Mouse (Mus musculus) forebrain, postnatal 0 days (tissue): ENCODE measurements around the gene Nfic. TPM values are rescaled to one million over a fixed set of nuclear protein-coding genes. Genes with fewer than 3 reads are reported as not detected.

Source experiments
- ATAC-seq: fragments of 200-750 bp; cut with Nextera tagmentation; 2 replicates; pipeline ENCODE4 v1.8.0; 2017; ENCODE audit warnings: mild to moderate bottlenecking, moderate library complexity
- DNase-seq: peaks from one replicate; pipeline ENCODE4 v3.0.0-alpha.2; 2015
- H3K27ac ChIP-seq: fragments of 300-500 bp; sonication (generic); 2 replicates; pipeline ENCODE4 v1.5.1; 2014; ENCODE audit warnings: low read depth, mild to moderate bottlenecking, antibody characterized with exemption, low read length, moderate library complexity, mixed read lengths
- H3K27me3 ChIP-seq: fragments of 300-500 bp; sonication (generic); 2 replicates; pipeline ENCODE4 v1.6.1; 2014; ENCODE audit warnings: mild to moderate bottlenecking, low read length, mixed read lengths; ENCODE audit not compliant: insufficient read depth
- H3K36me3 ChIP-seq: fragments of 300-500 bp; sonication (generic); 2 replicates; pipeline ENCODE4 v1.6.1; 2014; ENCODE audit warnings: mild to moderate bottlenecking, moderate library complexity; ENCODE audit not compliant: insufficient read depth
- H3K4me1 ChIP-seq: fragments of 300-500 bp; sonication (generic); 2 replicates; pipeline ENCODE4 v1.6.1; 2014; ENCODE audit warnings: antibody characterized with exemption; ENCODE audit not compliant: insufficient read depth
- H3K4me2 ChIP-seq: fragments of 300-500 bp; sonication (generic); 2 replicates; pipeline ENCODE4 v1.6.1; 2014; ENCODE audit warnings: low read depth, mild to moderate bottlenecking, moderate library complexity
- H3K4me3 ChIP-seq: fragments of 300-500 bp; sonication (generic); 2 replicates; pipeline ENCODE4 v1.5.1; 2014; ENCODE audit warnings: low read depth, low read length, mixed read lengths
- H3K9ac ChIP-seq: fragments of 300-500 bp; sonication (generic); 2 replicates; pipeline ENCODE4 v1.6.1; 2014; ENCODE audit warnings: mild to moderate bottlenecking
- H3K9me3 ChIP-seq: fragments of 300-500 bp; sonication (generic); 2 replicates; pipeline ENCODE4 v1.6.1; 2016; ENCODE audit warnings: low read length
- CTCF ChIP-seq: sonication (generic); IDR thresholded peaks from 2 replicates; pipeline ENCODE4 v1.5.1; 2016; ENCODE audit warnings: antibody characterized with exemption, control low read depth, low read depth
- WGBS: fragments of 180-500 bp; shearing (Covaris S2); extraction: QIAGEN DNeasy Blood & Tissue Kit; methylation state at CpG from one replicate; pipeline ENCODE4 v1.1.7; 2014; 5-methylcytosine and 5-hydroxymethylcytosine counted together
- polyA plus RNA-seq: library from polyadenylated mRNA; unstranded; fragments of >200 nt; fragmentation: Nextera tagmentation; extraction: Ambion mirVana; gene quantifications from 2 replicates; pipeline ENCODE4 v1.2.1, GENCODE M21; 2015
- total RNA-seq: library from RNA; depleted of rRNA; stranded (reverse); fragments of >200 nt; gene quantifications from 2 replicates; pipeline ENCODE4 v1.2.3, GENCODE M21; 2014

Nfic gene
- total and polyA plus RNA-seq, 2 experiments from 2014 or later: 14.5 to 23.1 TPM

DNA sequence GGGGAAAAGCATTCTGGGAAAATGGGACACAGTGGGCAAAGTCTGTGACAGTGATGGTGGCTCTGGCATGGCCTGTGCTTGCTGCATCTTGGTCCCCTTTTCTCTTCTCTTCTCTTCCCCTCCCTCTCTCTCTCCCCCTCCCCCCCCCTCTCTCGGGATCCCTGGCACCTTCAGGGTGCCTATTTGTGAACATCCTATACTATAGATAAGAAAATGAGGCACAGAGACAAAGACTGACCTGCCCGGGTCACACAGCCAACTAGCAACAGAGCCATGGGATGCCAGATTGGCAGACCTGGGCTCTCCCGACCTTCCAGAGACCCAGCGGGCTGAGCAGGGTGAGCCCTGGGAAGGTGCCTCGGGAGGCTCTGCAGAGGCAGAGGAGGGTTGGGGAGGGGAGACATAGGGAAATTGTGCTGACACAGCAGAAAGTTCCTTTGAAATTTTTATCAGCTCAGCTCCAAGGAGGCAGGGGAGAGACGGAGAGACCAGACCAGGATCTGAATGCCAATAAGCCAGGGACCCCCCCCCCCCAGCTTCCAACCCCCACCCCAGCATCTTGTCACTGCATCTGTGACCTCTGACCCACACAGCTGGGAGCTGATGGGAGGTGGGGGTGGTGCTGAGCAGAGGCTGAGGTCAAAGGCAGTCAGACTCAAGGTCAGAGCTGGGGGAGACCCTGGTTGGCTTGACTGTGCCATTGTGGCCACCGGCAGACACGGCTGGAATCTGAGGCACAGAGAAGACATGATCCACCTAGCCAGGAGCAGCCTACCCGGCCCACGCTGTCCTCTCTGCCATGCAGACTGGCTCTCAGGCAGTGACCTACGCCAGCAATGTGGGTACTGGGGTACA lies 37.0 kb downstream of the Nfic start:
- no peak for DNase-seq
- WGBS: 48% methylated on average over 11 of the region's 11 CpGs

DNA sequence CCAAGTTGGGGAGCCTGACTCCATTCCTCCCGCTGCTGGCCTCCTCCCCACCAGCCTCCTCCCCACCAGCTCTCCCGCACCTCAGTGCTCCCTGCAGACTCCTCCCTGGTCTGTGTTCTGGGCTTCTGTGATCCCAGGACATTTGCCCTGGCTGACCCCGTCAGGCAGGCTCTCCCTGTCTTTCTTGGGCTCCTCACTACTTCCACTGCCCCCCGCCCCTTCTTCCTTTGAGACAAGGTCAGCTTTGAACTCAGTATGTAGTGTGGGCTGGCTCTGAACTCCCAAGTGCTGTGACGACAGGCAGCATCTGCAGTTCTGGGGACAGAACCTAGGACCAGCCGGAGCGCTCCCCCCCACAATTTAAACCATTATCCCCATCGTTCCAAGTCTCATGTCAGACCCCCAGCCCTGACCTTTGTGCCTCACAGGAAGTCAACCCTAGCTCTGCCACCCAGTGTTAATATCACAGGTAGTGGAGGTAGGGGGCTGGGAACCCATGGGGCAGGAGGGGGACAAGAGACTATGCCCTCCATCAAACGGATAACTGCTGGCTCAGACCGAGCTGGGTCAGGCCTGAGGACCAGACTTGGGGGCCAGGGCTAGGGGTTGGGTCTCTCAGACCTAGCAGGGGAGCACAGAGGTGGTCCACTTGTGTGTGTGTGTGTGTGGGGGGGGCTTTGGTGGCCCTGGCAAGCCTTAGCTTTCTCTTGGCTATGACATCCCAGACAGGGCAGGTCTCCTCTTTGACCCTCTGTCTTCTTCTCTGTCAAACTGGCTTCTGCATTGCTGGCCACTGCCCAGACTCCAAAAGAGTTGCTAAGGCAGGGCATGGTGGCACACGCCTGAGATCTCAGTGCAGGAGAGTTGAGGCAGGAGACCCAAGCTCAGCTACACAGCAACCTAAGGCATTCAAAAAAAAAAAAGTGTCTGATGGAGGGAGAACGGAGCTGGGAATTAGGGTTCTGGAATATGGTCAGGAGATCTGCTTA lies 37.9 kb downstream of the Nfic start:
- no peaks in the 10 kb centered on the region for H3K9me3 ChIP-seq
- no peak for TF ChIP-seq CTCF
- no peaks in the 10 kb centered on the region for H3K27me3 ChIP-seq
- ATAC-seq: no peak
- H3K36me3 ChIP-seq: peaks cover 8% of the 10 kb centered on the region
- H3K27ac ChIP-seq: peak overlapping the region; percentile 75
- H3K4me3 ChIP-seq: peak overlapping the region; percentile 29
- peak overlapping the region; percentile 37 for H3K9ac ChIP-seq
- peak overlapping the region; percentile 51 for H3K4me2 ChIP-seq
- 39% methylated on average over 12 of the region's 12 CpGs for WGBS
- H3K4me1 ChIP-seq: peaks cover 10% of the 10 kb centered on the region; the same call in 1 of the 2 replicates
- no peak for DNase-seq

More for the DNA sequence above, 37.0 kb downstream of the Nfic start:
- no peak for ATAC-seq
- Histone ChIP-seq H3K4me3 (no peak overlapping the region), H3K4me2 (no peak overlapping the region), H3K36me3 (peaks cover 8% of the 10 kb centered on the region), H3K27me3 (no peaks in the 10 kb centered on the region), H3K27ac (no peak overlapping the region; the same call in 1 of the 2 replicates), H3K9me3 (no peaks in the 10 kb centered on the region), H3K4me1 (peaks cover 10% of the 10 kb centered on the region; the same call in 1 of the 2 replicates), H3K9ac (no peak overlapping the region)
- no peak for TF ChIP-seq CTCF

- peak overlapping the region; percentile 29 for H3K4me3 ChIP-seq
- peaks cover 17% of the 10 kb centered on the region; the same call in 1 of the 2 replicates for H3K4me1 ChIP-seq
- no peaks in the 10 kb centered on the region for H3K9me3 ChIP-seq
- peak overlapping the region; percentile 51 for H3K4me2 ChIP-seq
- peak overlapping the region; percentile 37 for H3K9ac ChIP-seq
- peaks cover 10% of the 10 kb centered on the region for H3K36me3 ChIP-seq
- 4% methylated on average over 25 of the region's 26 CpGs for WGBS
- peak overlapping the region; percentile 75 for H3K27ac ChIP-seq
- H3K27me3 ChIP-seq: no peaks in the 10 kb centered on the region
- ATAC-seq (peak; percentile 90), DNase-seq (peak; percentile 89)
- peak; percentile 80 for TF ChIP-seq CTCF
These were observed 38.7 kb downstream of the Nfic start for GRCm38 (mm10) chr10:81416581-81417226.

DNA sequence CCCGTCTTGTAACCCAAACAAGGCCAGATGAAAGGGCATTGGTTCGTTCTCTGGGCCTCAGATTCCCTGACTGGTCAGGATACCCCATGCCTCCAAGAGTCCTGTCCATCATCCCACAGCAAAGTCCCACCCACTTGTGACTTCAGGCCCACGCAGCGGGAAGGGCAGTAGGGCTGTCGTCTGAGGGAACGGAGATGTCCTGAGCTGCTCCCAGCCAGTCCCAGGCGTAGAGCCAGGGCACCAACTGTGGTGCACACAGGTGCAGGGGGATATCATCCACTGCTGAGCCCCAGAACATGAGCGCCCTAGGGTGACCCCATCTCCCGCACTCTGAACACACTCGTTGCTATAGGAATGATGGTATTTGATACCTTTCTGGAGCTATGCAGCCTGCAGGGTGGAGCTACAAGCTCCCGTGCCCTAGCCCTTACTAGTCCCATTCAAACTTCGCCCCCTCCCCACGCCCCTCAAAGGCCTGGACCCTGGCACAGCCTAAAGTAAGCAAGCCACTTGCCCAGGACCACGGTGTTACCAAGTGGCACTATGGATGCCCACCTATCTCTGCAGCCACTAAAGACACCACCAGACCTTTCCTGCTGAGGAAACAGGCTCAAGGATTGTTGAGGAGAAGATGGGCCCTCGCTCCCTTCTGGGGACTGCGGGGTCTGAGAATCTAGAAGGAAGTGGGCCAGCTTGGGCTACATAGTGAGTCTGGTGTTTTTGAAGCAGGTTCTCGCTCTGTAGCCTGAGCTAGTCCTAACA lies 39.7 kb downstream of the Nfic start:
- no peak for ATAC-seq
- 68% methylated on average over 17 of the region's 17 CpGs for WGBS

GRCm38 (mm10) chr10:81415146-81415545 lies 40.3 kb downstream of the Nfic start:
- DNase-seq: no peak
- peaks cover 19% of the 10 kb centered on the region; the same call in 1 of the 2 replicates for H3K4me1 ChIP-seq
- ATAC-seq: no peak
- H3K9ac ChIP-seq: no peak overlapping the region
- H3K4me3 ChIP-seq: no peak overlapping the region
- no peak overlapping the region for H3K4me2 ChIP-seq
- TF ChIP-seq CTCF: no peak
- WGBS: 79% methylated on average over 5 of the region's 5 CpGs
- H3K36me3 ChIP-seq: peaks cover 8% of the 10 kb centered on the region
- H3K9me3 ChIP-seq: no peaks in the 10 kb centered on the region
- no peaks in the 10 kb centered on the region for H3K27me3 ChIP-seq
- no peak overlapping the region for H3K27ac ChIP-seq

More for the DNA sequence above, 39.7 kb downstream of the Nfic start:
- Histone ChIP-seq H3K9me3 (no peaks in the 10 kb centered on the region), H3K9ac (no peak overlapping the region), H3K4me2 (no peak overlapping the region), H3K27ac (peak overlapping the region; percentile 75), H3K36me3 (peaks cover 10% of the 10 kb centered on the region), H3K4me1 (peaks cover 19% of the 10 kb centered on the region; the same call in 1 of the 2 replicates), H3K27me3 (no peaks in the 10 kb centered on the region), H3K4me3 (no peak overlapping the region)
- no peak for DNase-seq
- no peak for TF ChIP-seq CTCF

GRCm38 (mm10) chr10:81414682-81415081 lies 40.8 kb downstream of the Nfic start:
- H3K9ac ChIP-seq: no peak overlapping the region
- no peak for TF ChIP-seq CTCF
- peaks cover 19% of the 10 kb centered on the region; the same call in 1 of the 2 replicates for H3K4me1 ChIP-seq
- H3K27me3 ChIP-seq: no peaks in the 10 kb centered on the region
- H3K9me3 ChIP-seq: no peaks in the 10 kb centered on the region
- H3K36me3 ChIP-seq: peaks cover 3% of the 10 kb centered on the region
- ATAC-seq: no peak
- peak overlapping the region; percentile 54; the same call in 1 of the 2 replicates for H3K27ac ChIP-seq
- no peak overlapping the region for H3K4me3 ChIP-seq
- H3K4me2 ChIP-seq: no peak overlapping the region
- DNase-seq: no peak
